Mouse (Mus musculus): ENCODE measurements at regions not wholly inside any gene's neighbourhood (a gene's known extent, or its start where the extent isn't known, plus 50 kb on each side); places are given as distances from the start of the nearest gene placed in this dataset.

DNA sequence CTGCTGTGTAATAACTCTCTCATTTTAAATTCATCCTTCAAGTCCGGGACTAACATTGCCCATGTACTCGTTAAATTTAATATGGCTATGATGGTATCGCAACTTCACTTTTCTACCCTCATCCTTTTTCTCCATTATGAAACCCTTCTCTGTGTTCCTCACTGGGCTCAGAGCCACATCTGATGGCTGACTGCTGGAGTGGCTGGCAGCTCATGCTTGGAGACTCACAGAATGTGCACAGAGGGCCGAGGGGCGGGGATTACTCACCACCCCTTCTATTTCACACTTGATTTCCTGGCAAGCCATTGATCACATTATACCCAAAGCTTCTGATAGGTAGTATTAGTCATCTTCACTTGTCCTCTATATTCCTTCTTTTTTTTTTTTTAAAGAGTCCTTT, 81.1 kb upstream of the Vwde start:
- no peak for DNase-seq

DNA sequence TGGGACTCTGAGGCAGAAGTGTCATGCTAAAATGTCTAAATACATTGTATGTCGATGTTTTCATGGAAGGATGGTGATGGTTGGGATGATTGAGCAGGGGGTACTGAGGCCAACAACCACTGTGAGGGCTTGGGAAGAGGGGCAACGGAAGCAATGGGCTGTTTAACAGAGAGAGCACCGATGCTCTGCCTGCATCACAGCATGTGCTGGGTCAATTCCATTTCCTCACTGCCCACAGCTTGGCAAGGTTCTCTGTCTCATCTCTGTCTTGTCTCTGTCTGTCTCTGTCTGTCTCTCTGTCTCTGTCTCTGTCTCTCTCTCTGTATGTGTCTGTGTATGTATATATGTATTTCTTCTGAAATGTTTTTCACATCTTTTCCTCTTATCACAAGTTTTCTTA, 73.4 kb upstream of the Vwde start:
- peak; percentile 43 for DNase-seq

DNA sequence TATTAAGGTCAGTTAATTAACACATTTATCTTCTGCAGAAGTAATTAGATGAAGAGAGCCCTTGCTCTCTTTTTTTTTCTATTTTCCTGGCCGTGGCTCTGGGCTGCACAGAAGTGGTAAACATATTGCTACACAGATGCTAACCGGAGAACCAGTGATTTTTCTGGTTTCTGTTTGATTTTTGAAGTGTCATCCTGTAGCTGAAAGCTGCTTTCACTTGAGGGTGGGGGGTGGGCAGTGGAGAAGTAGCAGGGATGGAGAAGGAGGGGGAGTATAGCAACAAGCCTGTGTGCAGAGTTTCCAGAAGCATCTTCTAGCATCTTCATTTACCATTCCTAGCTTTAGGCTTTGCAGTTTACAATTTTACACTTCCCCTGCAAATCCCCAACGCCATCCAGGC, 72.3 kb upstream of the Vwde start:
- peak; percentile 21 for DNase-seq

DNA sequence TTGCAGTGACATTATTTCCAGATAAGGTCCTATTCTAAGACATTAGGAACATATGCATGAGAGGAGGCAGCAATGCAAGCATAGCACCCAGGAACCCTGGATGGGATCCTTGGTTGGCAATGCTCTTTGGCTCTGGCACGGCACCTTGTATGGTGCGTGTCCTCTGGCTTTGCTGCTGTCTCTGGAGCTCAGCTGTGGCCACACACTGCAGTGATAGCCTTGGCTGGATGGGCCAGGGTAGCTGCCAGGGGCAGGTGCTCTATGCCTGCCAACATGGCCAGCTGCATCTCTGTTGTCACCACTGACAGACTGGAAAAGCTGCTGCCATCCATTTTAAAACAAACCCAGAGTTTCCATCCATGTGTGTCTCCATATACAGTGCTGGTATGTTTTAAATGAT, 71.3 kb upstream of the Vwde start:
- peak; percentile 96 for DNase-seq

DNA sequence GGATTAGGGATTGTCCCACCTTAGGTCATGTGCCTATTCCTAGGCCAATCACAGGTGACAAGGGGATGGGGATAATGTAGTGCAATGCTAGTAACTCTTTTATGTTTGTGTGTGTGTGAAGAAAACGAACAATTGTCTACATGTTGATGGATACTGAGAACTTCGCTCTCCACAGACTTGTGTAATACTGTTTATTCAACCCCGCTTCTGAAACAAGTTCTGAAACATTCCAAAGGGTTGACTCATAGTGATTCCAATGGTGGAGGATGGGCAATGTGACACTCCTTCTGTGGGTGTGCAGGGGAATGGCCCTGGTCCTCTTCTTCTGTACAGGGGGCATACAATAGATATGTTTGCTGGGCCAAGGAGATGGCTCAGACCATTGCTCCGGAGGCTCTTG, 69.6 kb upstream of the Vwde start:
- no peak for DNase-seq

DNA sequence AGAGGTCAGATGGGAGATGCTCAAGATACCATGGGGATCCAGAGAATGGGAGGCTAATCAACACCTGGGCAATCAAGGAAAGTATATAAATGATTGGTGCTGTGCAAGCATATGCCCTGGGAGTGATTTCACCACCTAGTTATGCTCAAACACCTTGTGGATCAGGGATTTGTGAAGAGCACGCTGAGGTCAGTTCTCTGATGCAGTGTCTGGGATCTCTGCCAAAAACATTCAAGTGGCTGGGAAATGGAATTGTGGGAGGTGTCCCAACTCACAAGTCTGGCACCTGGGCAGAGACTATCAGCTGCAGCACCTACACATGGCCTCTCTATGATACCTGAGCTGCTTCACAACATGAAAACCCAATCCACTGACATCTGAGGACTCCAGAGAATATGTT, 63.7 kb upstream of the Vwde start:
- peak; percentile 91 for DNase-seq

DNA sequence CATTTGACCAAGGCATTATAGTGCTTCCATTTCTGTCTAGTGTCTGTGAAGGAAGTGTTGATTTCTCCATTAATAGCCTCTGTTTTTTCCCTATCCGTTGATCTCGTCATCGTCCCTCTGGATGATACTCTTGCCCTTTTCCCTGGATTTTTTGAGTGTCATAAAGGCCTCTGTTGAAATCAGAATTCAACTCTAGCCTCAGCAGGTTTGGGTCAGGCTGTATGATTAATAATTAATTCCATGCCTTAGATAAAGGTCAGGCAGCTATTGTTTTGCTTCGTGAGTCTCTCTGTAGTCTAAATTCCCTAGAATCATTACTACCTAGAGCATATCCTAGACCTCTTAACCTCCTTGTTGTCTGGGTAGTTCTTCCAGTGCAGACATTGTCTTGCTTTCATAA, 63.0 kb upstream of the Vwde start:
- DNase-seq, result no peak

DNA sequence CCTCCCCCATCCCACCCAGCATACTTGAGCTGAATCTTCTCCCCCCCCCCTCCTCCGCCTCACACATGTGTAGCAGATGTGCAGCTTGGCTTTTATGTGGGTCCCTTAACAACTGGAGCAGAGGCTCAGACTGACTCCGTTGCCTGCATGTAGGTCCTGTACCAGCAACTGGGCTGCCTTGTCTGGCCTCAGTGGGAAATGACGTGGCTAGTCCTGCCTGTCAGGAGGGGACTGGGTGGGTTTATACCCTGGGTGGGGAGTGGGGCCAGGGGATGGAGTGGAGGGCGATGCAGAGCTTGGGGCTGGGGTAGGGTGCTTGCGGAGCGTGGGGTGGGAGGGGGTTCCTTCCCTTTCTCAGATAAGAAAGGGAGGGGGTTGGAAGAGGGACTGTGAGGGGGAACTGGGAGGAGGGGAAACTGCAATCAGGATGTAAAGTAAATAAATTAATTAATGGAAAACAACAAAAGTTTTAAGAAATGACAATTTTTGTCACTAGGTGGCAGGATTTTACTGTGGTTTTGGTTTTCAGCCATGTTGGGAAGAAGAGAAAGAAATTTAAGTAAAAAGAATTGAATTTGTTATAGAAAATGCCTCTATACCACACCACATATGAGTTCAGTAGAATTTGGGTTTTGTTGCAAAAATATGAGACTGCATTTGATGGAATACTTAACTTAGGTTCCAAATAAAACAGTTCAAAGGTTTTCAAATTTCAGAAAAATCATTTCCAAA, 61.9 kb upstream of the Vwde start:
- peak; percentile 70 for DNase-seq

DNA sequence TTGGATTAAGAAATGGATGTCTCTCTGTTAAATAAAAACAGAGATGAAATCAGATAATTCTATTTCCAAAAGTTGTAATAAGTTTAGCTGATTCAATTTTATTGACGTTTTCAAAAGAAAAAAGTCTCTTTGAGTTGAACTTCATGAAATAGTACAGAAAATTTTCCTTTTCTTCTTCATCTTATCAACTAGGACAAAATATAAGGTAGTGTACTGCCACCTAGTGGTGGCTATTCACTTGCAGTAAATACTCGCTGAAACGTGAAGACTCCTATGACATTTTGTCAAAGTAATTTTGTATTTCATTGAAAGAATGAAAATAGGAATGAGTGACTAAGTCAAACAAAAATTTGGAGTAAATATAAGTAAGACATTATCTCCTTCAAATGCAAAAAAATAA, 56.1 kb upstream of the Vwde start:
- DNase-seq, result peak; percentile 31
